Mouse (Mus musculus): ENCODE results near the gene Nfix.
A peak's percentile ranks its signal among the peaks of the same experiment; 100 is the strongest.

The Nfix gene

GRCm38 (mm10) chr8:84735597-84735996 lies 64.5 kb downstream of the Nfix start:
- DNase-seq: no peak

GRCm38 (mm10) chr8:84734680-84735079 lies 65.5 kb downstream of the Nfix start:
- DNase-seq: no peak

GRCm38 (mm10) chr8:84733959-84734358 lies 66.2 kb downstream of the Nfix start:
- no peak for DNase-seq

DNA sequence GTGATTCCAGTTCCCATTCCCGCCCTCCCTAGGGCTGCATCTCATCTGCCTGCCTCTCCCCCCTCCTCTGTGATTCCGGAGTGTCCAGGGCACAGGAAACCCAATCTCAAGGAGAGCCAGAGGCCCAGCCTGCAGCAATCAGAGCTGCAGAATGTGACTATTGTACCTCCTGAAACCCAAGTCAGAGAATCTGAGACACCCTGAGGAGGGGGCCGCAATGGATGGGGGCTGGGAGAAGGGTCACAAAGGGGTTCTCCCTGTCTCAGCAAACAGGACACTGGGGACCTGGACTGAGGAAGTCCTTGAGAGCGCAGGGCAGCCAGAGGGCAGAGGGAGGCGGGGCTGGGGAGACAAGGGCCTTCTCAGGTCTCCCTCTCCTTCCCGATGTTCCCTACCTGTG lies 67.1 kb downstream of the Nfix start:
- DNase-seq: no peak

DNA sequence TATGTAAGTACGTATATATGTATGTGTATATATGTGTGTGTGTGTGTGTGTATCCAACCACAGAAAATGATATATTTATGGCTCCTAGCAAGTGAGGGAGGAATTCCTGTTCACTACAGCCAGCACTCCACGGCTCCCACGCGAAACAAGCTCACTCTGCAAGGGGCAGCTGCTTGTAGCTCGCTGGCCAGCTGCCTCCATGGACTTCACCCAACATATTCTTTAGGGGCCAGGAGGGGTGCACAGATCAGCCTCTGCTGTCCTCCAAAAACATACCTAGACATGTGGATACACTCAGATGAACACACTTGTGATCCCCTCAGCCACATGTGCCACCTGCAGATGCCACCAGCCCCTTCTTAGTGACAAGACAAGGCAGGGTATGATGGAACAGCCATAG lies 67.6 kb downstream of the Nfix start:
- DNase-seq: no peak

GRCm38 (mm10) chr8:84731371-84732177 lies 68.6 kb downstream of the Nfix start:
- DNase-seq: no peak

- DNase-seq: no peak
Observed at GRCm38 (mm10) chr8:84730541-84731370, 69.4 kb downstream of the Nfix start.

- no peak for DNase-seq
Observed at GRCm38 (mm10) chr8:84729921-84730362, 70.2 kb downstream of the Nfix start.

DNA sequence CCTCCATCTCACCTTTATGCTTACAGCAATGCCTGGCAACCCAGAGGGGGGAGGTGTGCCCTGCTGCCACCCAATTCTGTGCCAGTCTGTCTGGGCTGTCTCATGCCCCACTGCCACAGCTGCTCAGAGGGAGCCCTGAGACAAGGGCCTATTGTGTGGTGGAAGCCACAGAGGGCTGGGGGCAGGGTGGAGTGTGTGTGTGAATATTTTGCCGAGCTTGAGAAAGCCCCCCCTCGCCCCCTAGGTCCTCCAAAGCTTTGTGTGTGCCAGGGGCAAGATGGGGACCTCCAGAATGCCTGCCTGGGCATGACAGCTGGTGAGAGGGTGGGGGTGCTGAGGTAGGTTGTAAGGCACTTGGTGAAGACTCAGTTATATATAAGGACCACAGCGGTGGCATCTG lies 71.7 kb downstream of the Nfix start:
- DNase-seq: no peak

DNA sequence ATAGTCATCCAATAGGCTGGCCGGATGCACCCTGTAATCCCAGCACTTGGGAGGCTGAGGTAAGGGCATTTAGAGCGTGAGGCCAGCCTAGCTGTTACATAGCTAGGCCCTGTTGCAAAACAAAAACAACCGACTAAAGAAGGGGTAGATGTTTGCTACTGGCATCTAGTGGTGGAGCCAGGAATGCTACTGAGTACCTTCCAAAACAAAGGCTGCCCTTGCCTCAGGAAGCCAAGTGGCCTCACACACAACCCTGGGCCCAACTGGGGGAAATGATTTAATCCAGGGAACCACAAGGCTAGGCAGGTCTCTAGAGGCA lies 74.2 kb downstream of the Nfix start:
- no peak for DNase-seq

- no peak for DNase-seq
Observed at GRCm38 (mm10) chr8:84725246-84725940, 74.8 kb downstream of the Nfix start.

DNA sequence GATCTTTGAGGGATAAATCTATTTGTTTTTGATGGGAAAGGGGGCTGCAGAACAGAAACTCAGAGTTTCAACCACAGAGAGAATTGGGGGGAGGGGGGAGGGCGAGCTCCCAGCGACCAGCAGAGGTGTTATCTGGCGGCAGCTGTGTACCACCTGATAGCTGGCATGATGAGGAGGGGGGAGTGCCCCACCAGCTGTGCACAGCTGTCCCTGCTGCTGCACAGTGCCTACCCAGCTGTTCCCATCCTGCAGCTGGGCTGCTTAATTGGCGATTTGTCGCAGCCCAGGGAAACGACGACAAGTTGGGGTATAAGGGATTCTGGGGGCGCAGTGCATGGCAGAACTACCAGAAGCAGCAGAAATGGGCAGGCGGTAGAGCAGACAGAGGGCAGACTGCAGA lies 75.5 kb downstream of the Nfix start:
- peak in 1 of 2 experiments; percentile 42 for DNase-seq

GRCm38 (mm10) chr8:84723571-84723900 lies 76.6 kb downstream of the Nfix start:
- DNase-seq: peak; percentile 32 to 51

GRCm38 (mm10) chr8:84722850-84723570 lies 77.1 kb downstream of the Nfix start, which contains the start of gene G430095P16Rik:
G430095P16Rik (plus strand) TSS chr8:84723007.
- peak; percentile 46 to 71 for DNase-seq

DNA sequence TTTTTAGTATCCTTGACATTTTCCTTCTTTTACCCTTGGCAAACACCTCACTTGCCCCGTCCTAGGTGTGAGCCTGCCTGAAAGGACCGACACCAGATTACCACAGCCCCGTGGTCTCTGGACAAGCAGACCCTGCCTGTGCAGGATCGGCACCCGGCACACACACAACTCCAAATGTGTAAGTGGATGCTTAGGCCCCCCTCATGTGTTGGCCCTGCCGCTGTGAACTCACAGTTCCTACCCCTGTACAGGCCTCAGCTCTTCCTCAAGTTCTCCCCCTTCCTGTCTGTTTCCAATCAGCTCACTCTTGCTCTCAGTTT lies 77.7 kb downstream of the Nfix start:
- DNase-seq: no peak

GRCm38 (mm10) chr8:84718959-84719690 lies 81.0 kb downstream of the Nfix start:
- DNase-seq: no peak

DNA sequence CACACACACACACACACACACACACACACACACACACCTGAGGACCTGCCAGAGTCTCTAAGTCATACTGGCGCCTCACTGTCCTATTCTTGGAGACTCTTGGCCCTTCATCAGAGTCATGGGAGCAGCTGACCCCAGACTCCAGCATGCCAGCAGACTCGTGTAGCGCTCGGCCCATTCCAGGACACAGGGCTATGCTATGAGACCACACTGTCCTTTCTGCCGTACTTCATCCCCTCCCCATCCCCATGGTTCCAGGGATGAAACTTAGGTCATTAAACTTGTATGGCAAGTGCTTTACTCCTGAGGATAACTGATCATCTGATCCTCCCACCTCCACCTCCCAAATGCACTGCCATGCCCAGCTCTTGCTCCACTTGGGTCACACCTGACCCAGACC lies 81.7 kb downstream of the Nfix start:
- no peak for DNase-seq

DNA sequence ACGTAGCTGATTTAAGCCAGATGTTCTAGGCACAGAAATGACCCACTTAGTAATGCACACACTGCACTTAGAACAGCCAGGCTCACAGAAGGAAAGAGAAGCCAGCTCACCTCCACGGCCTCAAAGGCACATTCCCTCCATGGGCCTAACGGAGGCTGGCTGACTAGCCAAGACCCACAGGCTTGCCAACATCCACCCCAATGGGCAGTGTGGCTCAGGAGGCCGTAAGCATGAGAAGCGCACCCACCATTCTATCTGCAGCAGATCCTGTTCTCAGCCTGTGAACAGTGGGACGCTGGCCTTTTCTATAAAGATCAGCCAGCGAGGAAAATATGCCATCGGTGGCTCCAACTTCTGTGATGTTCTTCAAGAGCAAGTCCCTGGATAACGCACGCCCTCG lies 83.4 kb downstream of the Nfix start:
- DNase-seq: no peak

DNA sequence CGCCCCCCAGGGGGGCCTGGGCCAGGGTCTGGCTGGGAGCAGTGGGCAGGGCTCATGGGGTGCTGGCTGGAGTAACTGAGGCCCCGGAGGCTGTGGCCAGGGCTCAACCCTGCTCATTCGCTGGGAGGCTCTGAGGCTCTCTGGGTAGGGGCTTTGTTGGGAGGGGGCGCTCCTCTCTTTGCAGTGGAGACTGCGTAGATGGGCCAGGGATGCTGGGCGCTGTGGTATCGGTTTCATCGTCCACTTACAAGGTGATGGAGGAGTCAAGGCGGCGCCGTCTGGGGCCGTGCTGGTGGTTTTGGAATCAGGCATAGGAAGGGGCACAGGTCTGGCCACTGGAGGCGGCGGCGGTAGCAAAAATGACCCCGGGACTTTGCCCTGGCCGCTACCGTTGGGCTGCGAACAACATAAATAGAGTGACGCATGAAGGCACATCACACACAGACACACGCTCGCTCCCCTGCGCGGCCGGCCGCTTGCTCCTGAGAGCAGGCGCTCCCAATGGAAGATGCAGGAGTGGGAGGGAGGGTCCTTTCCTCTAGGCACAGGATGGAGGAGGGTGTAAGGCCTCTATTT lies 84.2 kb downstream of the Nfix start:
- no peak for DNase-seq

GRCm38 (mm10) chr8:84714161-84714560 lies 86.0 kb downstream of the Nfix start:
- no peak for DNase-seq

DNA sequence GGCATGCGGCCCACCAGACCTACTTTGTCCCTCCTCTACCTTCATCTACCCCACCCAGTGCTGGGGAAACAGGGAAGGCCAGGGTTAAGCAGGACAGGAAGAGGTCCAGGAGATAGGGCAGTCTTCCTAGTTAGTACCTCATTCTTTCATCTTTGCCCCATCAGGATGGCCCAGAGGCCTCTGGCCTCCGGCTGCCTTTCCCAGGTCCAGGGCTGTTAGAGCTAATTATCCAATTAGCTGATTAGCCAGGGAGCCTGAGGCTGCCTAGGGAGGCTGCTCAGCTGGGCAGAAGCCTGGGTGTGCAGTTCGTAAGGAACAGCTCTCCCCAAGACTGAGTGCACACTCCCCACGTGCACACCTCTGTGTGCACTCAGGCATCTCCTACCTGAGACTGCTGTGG lies 86.8 kb downstream of the Nfix start:
- no peak for DNase-seq

DNA sequence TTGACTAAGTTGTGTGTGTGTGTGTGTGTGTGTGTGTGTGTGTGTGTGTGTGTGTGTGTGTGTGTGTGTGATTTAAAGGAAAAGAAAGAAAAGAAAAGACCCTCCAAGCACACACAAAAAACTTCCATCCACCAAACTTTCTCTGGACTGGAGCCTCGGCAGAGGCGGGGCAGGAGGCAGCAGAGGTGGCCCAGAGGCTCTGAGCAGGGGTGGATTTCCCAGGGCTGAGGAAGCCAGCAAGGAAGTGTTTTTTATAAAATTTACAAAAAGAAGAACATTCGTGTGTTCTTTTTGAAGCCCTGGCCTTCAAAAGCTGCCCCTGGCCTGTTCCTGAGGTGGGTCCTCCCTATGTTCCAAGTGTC lies 87.4 kb downstream of the Nfix start:
- no peak for DNase-seq
